8 mouse cellular contexts compared by ENCODE assay signal in the genomic region with DNA sequence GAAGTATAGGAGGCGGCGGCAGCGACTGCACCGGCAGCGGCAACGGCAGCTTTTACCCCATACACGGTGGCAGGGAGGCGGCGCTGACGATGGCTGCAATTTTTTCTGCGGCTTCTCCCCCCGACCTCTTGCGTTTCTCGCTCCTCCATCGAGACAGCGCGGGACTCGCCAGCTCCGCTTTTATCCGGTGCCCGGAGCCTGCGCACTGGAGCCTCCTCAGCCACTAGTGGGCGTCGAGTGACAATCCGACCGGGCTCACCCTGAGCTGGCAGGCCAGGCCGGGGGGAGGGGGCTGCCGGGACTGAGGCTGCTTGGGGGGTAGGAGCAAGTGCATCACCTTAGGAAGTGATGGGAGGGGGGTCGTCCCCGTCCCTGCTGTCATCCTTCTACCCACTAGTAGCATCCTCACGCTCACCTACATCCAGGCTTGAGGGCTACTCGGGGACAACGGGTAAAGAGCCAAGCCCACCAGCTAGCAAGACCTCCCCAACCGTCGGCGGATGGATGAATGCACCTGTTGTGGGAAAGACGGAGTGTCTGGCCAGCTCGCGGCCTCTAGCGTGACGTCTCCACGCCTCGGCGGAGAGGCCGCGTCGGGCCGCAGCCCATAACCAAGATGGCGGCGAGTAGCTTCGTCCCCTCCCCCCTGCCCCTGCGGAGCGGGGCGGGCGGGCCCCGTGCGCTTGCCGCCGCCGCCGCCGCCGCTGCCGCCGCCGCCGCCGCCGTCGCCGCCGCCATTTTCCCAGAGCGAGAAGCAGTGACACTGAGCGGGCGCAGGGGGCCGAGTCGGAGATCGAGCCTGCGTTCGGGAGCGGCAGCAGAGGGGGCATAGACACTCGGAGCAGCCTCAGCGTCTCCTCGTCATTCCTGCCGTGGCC. TPM values are rescaled to one million over a fixed set of nuclear protein-coding genes. Genes with fewer than 3 reads are reported as not detected.
DNase-seq lines count a peak whose midpoint lies in the region; ATAC-seq lines count a peak whose summit lies in the region.

A gene (plus strand): TSS at position 722 of the 878 bp plus-strand sequence.

- peak within 1 kb of the TSS; percentile 99 for H3K9ac ChIP-seq in hindbrain, embryonic 15.5 days

- peak; percentile 82 for ATAC-seq in hindbrain, embryonic 15.5 days (ENCODE audit: low FRiP score, low read depth)

- H3K9me3 ChIP-seq in hindbrain, embryonic 15.5 days: no peaks in the 10 kb centered on the region

- H3K27me3 ChIP-seq in hindbrain, embryonic 15.5 days: no peaks in the 10 kb centered on the region

- no peaks in the 10 kb centered on the region for H3K36me3 ChIP-seq in hindbrain, embryonic 15.5 days

- peak within 1 kb of the TSS; percentile 95 for H3K4me3 ChIP-seq in hindbrain, embryonic 15.5 days

- H3K27ac ChIP-seq in hindbrain, embryonic 15.5 days (replicated peaks): peak within 1 kb of the TSS; percentile 100

- WGBS in hindbrain, embryonic 15.5 days: under 1% methylated on average over 77 of the region's 85 CpGs

- peak within 1 kb of the TSS; percentile 84 for H3K4me2 ChIP-seq in hindbrain, embryonic 15.5 days

- peaks cover 30% of the 10 kb centered on the region for H3K4me1 ChIP-seq in hindbrain, embryonic 15.5 days (replicated peaks)

- peak; percentile 94 for DNase-seq in ZHBTc4 (ENCODE audit: low read depth, low spot score)
- peak; percentile 83 to 93 for DNase-seq in cerebellum, postnatal 4 days (ENCODE audit: low spot score in 2 of 2)
- DNase-seq in gastrocnemius, adult 18-20 months (ENCODE audit: low spot score): peak; percentile 95
- peak; percentile 92 to 93 for DNase-seq in left cerebral cortex, adult 18-20 months (ENCODE audit: low spot score in 2 of 2)
- peak; percentile 95 for DNase-seq in lung, postnatal 4 days
- DNase-seq in retina, postnatal 1 day: peak; percentile 95
- DNase-seq in thymus, postnatal 4 days: peak; percentile 95

RNA-seq across cellular contexts. Expression of the gene that starts here (rescaled TPM):
- total RNA-seq in gastrocnemius, adult 18-20 months (2021): 10 to 100 TPM; 20.3 to 28.3 TPM
- 146 and 152 TPM in 2 replicates for polyA plus RNA-seq in hindbrain, embryonic 15.5 days (2015; fragmentation: Nextera tagmentation; extraction: Ambion mirVana)
- total RNA-seq in left cerebral cortex, adult 18-20 months (2021): 10 to 100 TPM; 92.8 to 98.6 TPM

Comparison
In these comparisons a context has a peak if more than half of its experiments do, and no peak if none do; other contexts are left out.
1. Peak in every context shown above with its lines: DNase-seq, ATAC-seq, H3K4me3 ChIP-seq and H3K27ac ChIP-seq.